Mouse (Mus musculus) erythroblast, embryonic 14.5 days (primary cell): ENCODE measurements around the gene Gm10203.

ENCODE experiments used
- GATA1 ChIP-seq: IDR thresholded peaks from 2 replicates; pipeline ENCODE4 v1.6.1; 2012; ENCODE audit warnings: low read length, inconsistent platforms, mixed read lengths
- TAL1 ChIP-seq: IDR thresholded peaks from 3 replicates; pipeline ENCODE4 v1.6.1; 2012; ENCODE audit warnings: low read length, inconsistent platforms, mixed read lengths

- TF ChIP-seq TAL1 (no peak), GATA1 (no peak)
Measured at GRCm38 (mm10) chr6:149153473-149154115, 23.6 kb downstream of the Gm10203 start.
